Mouse (Mus musculus) small intestine, adult 2 months (tissue): ENCODE data around the gene Gtf2f2.

Experiments
- CTCF ChIP-seq: fragments of 200-500 bp; IDR thresholded peaks from 2 replicates; pipeline ENCODE4 v1.5.1; 2012; ENCODE audit warnings: low read depth, mild to moderate bottlenecking, control low read depth, inconsistent platforms, low read length, moderate library complexity, mixed read lengths; ENCODE audit not compliant: insufficient replicate concordance, insufficient read length; ENCODE audit errors: extremely low read depth
- POLR2A ChIP-seq: fragments of 200-500 bp; IDR thresholded peaks from 2 replicates; pipeline ENCODE4 v1.6.1; 2012; ENCODE audit warnings: low read depth, mild to moderate bottlenecking, control low read depth, inconsistent platforms, low read length, moderate library complexity

GRCm38 (mm10) chr14:75871750-75872149, 138.9 kb downstream of the Gtf2f2 start:
- TF ChIP-seq POLR2A (no peak), CTCF (no peak)
